16 mouse cellular contexts compared by ENCODE assay signal in the genomic region with DNA sequence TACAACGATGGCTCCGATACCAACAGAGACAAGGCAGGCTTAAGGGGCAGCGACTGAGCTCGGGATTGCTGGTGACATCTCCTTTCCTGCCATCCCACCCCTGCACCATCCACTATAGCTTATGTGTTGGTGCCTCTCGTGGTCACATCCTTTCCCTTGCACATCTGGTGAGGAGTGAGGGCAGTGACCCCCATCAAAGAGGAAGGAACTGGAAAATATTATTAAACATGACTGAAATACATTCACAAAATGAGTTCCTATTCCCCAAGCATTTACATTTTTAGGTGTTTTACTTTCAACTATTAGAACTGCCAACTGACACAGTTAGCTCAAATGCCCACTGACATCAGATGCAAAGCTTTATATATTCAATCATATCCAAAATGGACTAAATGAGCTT.
"Had no signal": no experiment of that assay in that cellular context is flagged by ENCODE, and none has a peak within 500 bp of the region (broad histone marks: within the 10 kb centered on the region; RNA-seq: fewer than 3 reads in every experiment).

No protein-coding gene starts in this region.

- H3K36me3 ChIP-seq: neural tube, embryonic 12.5 days; neural tube, embryonic 13.5 days; neural tube, embryonic 15.5 days; stomach, embryonic 15.5 days had no signal

- H3K9me3 ChIP-seq: neural tube, embryonic 12.5 days; neural tube, embryonic 13.5 days; neural tube, embryonic 15.5 days; stomach, embryonic 15.5 days had no signal

- H3K9ac ChIP-seq: neural tube, embryonic 12.5 days; neural tube, embryonic 13.5 days; neural tube, embryonic 15.5 days; stomach, embryonic 15.5 days had no signal

- H3K4me2 ChIP-seq: neural tube, embryonic 12.5 days; neural tube, embryonic 13.5 days; neural tube, embryonic 15.5 days; stomach, embryonic 15.5 days had no signal

- DNase-seq: retina, postnatal 1 day; right cerebral cortex, adult 18-20 months; right cerebral cortex, postnatal 25 days; right cerebral cortex, postnatal 4 days; spleen, adult 18-20 months; thymus, adult 18-20 months; thymus, adult 2 months; thymus, postnatal 14 days; thymus, postnatal 25 days; thymus, postnatal 36 days; thymus, postnatal 4 days had no signal

- H3K4me1 ChIP-seq: stomach, embryonic 15.5 days had no signal

- H3K27me3 ChIP-seq: neural tube, embryonic 12.5 days; neural tube, embryonic 13.5 days; neural tube, embryonic 15.5 days; stomach, embryonic 15.5 days had no signal

- H3K4me3 ChIP-seq: neural tube, embryonic 12.5 days; neural tube, embryonic 13.5 days; neural tube, embryonic 15.5 days; stomach, embryonic 15.5 days had no signal

- H3K27ac ChIP-seq: neural tube, embryonic 12.5 days; neural tube, embryonic 13.5 days; neural tube, embryonic 15.5 days; stomach, embryonic 15.5 days; stomach, postnatal 0 days had no signal
